Mouse (Mus musculus) thymus, postnatal 25 days (tissue): ENCODE results near the gene Kng2.
"Not testable (repeated sequence)": the region's sequence is repeated elsewhere in the genome, so short reads cannot be mapped to it uniquely, and the experiment has no call there.

Experiments
- DNase-seq: peaks from one replicate; pipeline ENCODE4 v3.0.0; 2022

Kng2 gene

GRCm38 (mm10) chr16:22955397-22956084 is 73.7 kb downstream of the Kng2 start:
- DNase-seq, result no peak

- DNase-seq, result no peak
Measured at GRCm38 (mm10) chr16:22953069-22953468, 76.2 kb downstream of the Kng2 start.

GRCm38 (mm10) chr16:22950840-22951395 is 78.4 kb downstream of the Kng2 start, which contains the start of gene Hrg:
Hrg (plus strand) TSS chr16:22951072.
- no peak for DNase-seq

- DNase-seq, result no peak
Measured at GRCm38 (mm10) chr16:22947371-22947770, 81.9 kb downstream of the Kng2 start.

GRCm38 (mm10) chr16:22941825-22942476 is 87.3 kb downstream of the Kng2 start:
- not testable (repeated sequence) for DNase-seq

GRCm38 (mm10) chr16:22939120-22939695 is 90.1 kb downstream of the Kng2 start:
- no peak for DNase-seq

- no peak for DNase-seq
Measured at GRCm38 (mm10) chr16:22938541-22938940, 90.7 kb downstream of the Kng2 start.

- no peak for DNase-seq
Measured at GRCm38 (mm10) chr16:22937631-22938030, 91.7 kb downstream of the Kng2 start.
